Mouse (Mus musculus) liver, embryonic 11.5 days (tissue): ENCODE measurements around the gene Bad. TPM values are rescaled to one million over a fixed set of nuclear protein-coding genes. Genes with fewer than 3 reads are reported as not detected.
A peak's percentile ranks its signal among the peaks of the same experiment; 100 is the strongest.

Experiments
- ATAC-seq: fragments of 200-750 bp; cut with Nextera tagmentation; replicated peaks from 2 replicates; pipeline ENCODE4 v1.8.0; 2017; ENCODE audit warnings: moderate number of reproducible peaks, mild to moderate bottlenecking, moderate TSS enrichment, moderate library complexity; ENCODE audit not compliant: low FRiP score
- DNase-seq: peaks from one replicate; pipeline ENCODE4 v3.0.0-alpha.2; 2017; ENCODE audit warnings: low spot score
- H3K27ac ChIP-seq: fragments of 300-500 bp; sonication (generic); 2 replicates; pipeline ENCODE4 v1.5.1; 2014; ENCODE audit warnings: mild to moderate bottlenecking, low read depth, low read length, control low read depth
- H3K27me3 ChIP-seq: fragments of 300-500 bp; sonication (generic); replicated peaks from 2 replicates; pipeline ENCODE4 v1.6.1; 2014; ENCODE audit warnings: low read length, mixed read lengths; ENCODE audit not compliant: control insufficient read depth, insufficient read depth
- H3K36me3 ChIP-seq: fragments of 300-500 bp; sonication (generic); 2 replicates; pipeline ENCODE4 v1.6.1; 2014; ENCODE audit warnings: mild to moderate bottlenecking, low read length, moderate library complexity, mixed read lengths; ENCODE audit not compliant: control insufficient read depth, insufficient read depth
- H3K4me1 ChIP-seq: fragments of 300-500 bp; sonication (generic); replicated peaks from 2 replicates; pipeline ENCODE4 v1.6.1; 2014; ENCODE audit warnings: low read length, mixed read lengths; ENCODE audit not compliant: control insufficient read depth, insufficient read depth
- H3K4me2 ChIP-seq: fragments of 300-500 bp; sonication (generic); 2 replicates; pipeline ENCODE4 v1.6.1; 2014; ENCODE audit warnings: mild to moderate bottlenecking, control low read depth, moderate library complexity
- H3K4me3 ChIP-seq: fragments of 300-500 bp; sonication (generic); 2 replicates; pipeline ENCODE4 v1.5.1; 2014; ENCODE audit warnings: low read depth, low read length, control low read depth
- H3K9ac ChIP-seq: fragments of 300-500 bp; sonication (generic); 2 replicates; pipeline ENCODE4 v1.6.1; 2014; ENCODE audit warnings: low read depth, low read length, control low read depth
- H3K9me3 ChIP-seq: fragments of 300-500 bp; sonication (generic); 2 replicates; pipeline ENCODE4 v1.6.1; 2016; ENCODE audit warnings: low read length, inconsistent platforms, mixed read lengths; ENCODE audit not compliant: control insufficient read depth
- WGBS: fragments of 180-500 bp; shearing (Covaris S2); extraction: QIAGEN DNeasy Blood & Tissue Kit; methylation state at CpG from one replicate; pipeline ENCODE4 v1.1.7; 2014; 5-methylcytosine and 5-hydroxymethylcytosine counted together
- microRNA-seq: library from miRNA; unstranded; fragments of <30 nt; microRNA quantifications from one replicate; pipeline ENCODE4, GENCODE M21; 2017; ENCODE audit warnings: borderline number of aligned reads
- polyA plus RNA-seq: library from polyadenylated mRNA; unstranded; fragments of >200 nt; fragmentation: Nextera tagmentation; extraction: Ambion mirVana; gene quantifications from 2 replicates; pipeline ENCODE4 v1.2.1, GENCODE M21; 2014

Gene Bad
- polyA plus RNA-seq, 1 experiment from 2014 or later, result 54.7 TPM

GRCm38 (mm10) chr19:6995255-6995991, 53.8 kb downstream of the Bad start:
- 42% methylated on average over 21 of the region's 21 CpGs for WGBS
- ATAC-seq, result no peak
- peaks cover 31% of the 10 kb centered on the region for H3K4me1 ChIP-seq

GRCm38 (mm10) chr19:6996006-6996405, 54.3 kb downstream of the Bad start, which contains the start of the genes Nudt22 and Trpt1:
Gene Nudt22 (minus strand): TSS chr19:6996117.
Gene Trpt1 (plus strand): TSS chr19:6996131.
- 1% methylated on average over 24 of the region's 24 CpGs for WGBS
- H3K27me3 ChIP-seq, result no peaks in the 10 kb centered on the region
- no peaks in the 10 kb centered on the region for H3K9me3 ChIP-seq
- ATAC-seq, result peak; percentile 77
- peaks cover 21% of the 10 kb centered on the region for H3K36me3 ChIP-seq
- H3K27ac ChIP-seq, result peak within 1 kb of the TSS; percentile 46; the same call in 1 of the 2 replicates
- H3K4me2 ChIP-seq, result peak within 1 kb of the TSS; percentile 90
- peak within 1 kb of the TSS; percentile 71 for H3K9ac ChIP-seq
- DNase-seq, result peak; percentile 83
- peaks cover 31% of the 10 kb centered on the region for H3K4me1 ChIP-seq
- peak within 1 kb of the TSS; percentile 64 for H3K4me3 ChIP-seq

More at GRCm38 (mm10) chr19:6995255-6995991, 53.8 kb downstream of the Bad start:
- Histone ChIP-seq H3K27ac (no peak overlapping the region), H3K36me3 (peaks cover 21% of the 10 kb centered on the region), H3K9me3 (no peaks in the 10 kb centered on the region), H3K4me3 (peak overlapping the region; percentile 64), H3K9ac (peak overlapping the region; percentile 71), H3K4me2 (peak overlapping the region; percentile 90), H3K27me3 (no peaks in the 10 kb centered on the region)
- no peak for DNase-seq

- no peak for DNase-seq
- Histone ChIP-seq H3K4me3 (no peak overlapping the region), H3K27ac (no peak overlapping the region), H3K9me3 (no peaks in the 10 kb centered on the region), H3K36me3 (peaks cover 36% of the 10 kb centered on the region), H3K9ac (no peak overlapping the region), H3K4me1 (peaks cover 26% of the 10 kb centered on the region), H3K27me3 (no peaks in the 10 kb centered on the region), H3K4me2 (no peak overlapping the region)
- WGBS, result 86% methylated on average over 9 of the region's 9 CpGs
- ATAC-seq, result no peak
Observed at GRCm38 (mm10) chr19:6997721-6998290, 56.1 kb downstream of the Bad start.

- 91% methylated on average over 19 of the region's 19 CpGs for WGBS
- Histone ChIP-seq H3K27me3 (no peaks in the 10 kb centered on the region), H3K4me2 (no peak overlapping the region), H3K9ac (no peak overlapping the region), H3K9me3 (no peaks in the 10 kb centered on the region), H3K36me3 (peaks cover 37% of the 10 kb centered on the region), H3K4me1 (peaks cover 20% of the 10 kb centered on the region), H3K27ac (no peak overlapping the region), H3K4me3 (no peak overlapping the region)
- DNase-seq, result no peak
- no peak for ATAC-seq
Observed at GRCm38 (mm10) chr19:6999360-7000063, 57.9 kb downstream of the Bad start.

Small RNA genes lying within 50 kb of the gene (microRNA-seq; reads per million reads assigned to microRNA genes)
- gene Mir6990, result 2.1 reads per million

Other genes with a start within 250 kb of the Bad start
- 11.5 and 12.6 TPM in 2 replicates for gene Rps6ka4, start 101.2 kb upstream of the Bad start, polyA plus RNA-seq
- 2.8 and 4.4 TPM in 2 replicates for gene Ccdc88b, start 83.7 kb upstream of the Bad start, polyA plus RNA-seq
- gene Trmt112, start 32.2 kb upstream of the Bad start, polyA plus RNA-seq, result 167 and 169 TPM in 2 replicates
- gene Prdx5, start 31.8 kb upstream of the Bad start, polyA plus RNA-seq, result 106 and 117 TPM in 2 replicates
- gene Esrra, start 20.0 kb upstream of the Bad start, polyA plus RNA-seq, result 4.1 and 5.9 TPM in 2 replicates
- 0.49 and 0.91 TPM in 2 replicates for gene Catsperz, start 16.5 kb upstream of the Bad start, polyA plus RNA-seq
- gene Kcnk4, start 7.3 kb upstream of the Bad start, polyA plus RNA-seq, result 0.18 and 0.38 TPM in 2 replicates
- gene Gpr137, start 619 bp downstream of the Bad start, polyA plus RNA-seq, result 18.2 and 18.9 TPM in 2 replicates
- 189 and 221 TPM in 2 replicates for gene Ppp1r14b, start 33.1 kb downstream of the Bad start, polyA plus RNA-seq
- gene Plcb3, start 34.6 kb downstream of the Bad start, polyA plus RNA-seq, result 20.6 and 23.4 TPM in 2 replicates
- gene Fkbp2, start 38.6 kb downstream of the Bad start, polyA plus RNA-seq, result 111 and 124 TPM in 2 replicates
- 24.3 and 28.8 TPM in 2 replicates for gene Vegfb, start 45.8 kb downstream of the Bad start, polyA plus RNA-seq
- gene Dnajc4, start 50.7 kb downstream of the Bad start, polyA plus RNA-seq, result 14.0 and 14.7 TPM in 2 replicates
- 15.9 and 16.9 TPM in 2 replicates for gene Nudt22, start 54.3 kb downstream of the Bad start, polyA plus RNA-seq
- 3.9 and 4.9 TPM in 2 replicates for gene Trpt1, start 54.3 kb downstream of the Bad start, polyA plus RNA-seq
- gene Fermt3, start 77.6 kb downstream of the Bad start, polyA plus RNA-seq, result 155 and 170 TPM in 2 replicates
- gene Stip1, start 98.1 kb downstream of the Bad start, polyA plus RNA-seq, result 356 and 387 TPM in 2 replicates
- 5.9 and 6.7 TPM in 2 replicates for gene Macrod1, start 114.9 kb downstream of the Bad start, polyA plus RNA-seq
- 0.60 and 0.64 TPM in 2 replicates for gene Flrt1, start 163.9 kb downstream of the Bad start, polyA plus RNA-seq